Mouse (Mus musculus) midbrain, embryonic 13.5 days (tissue): ENCODE results near the gene Col28a1. TPM values are rescaled to one million over a fixed set of nuclear protein-coding genes. Genes with fewer than 3 reads are reported as not detected.

Experiments
- ATAC-seq: fragments of 200-750 bp; cut with Nextera tagmentation; 2 replicates; pipeline ENCODE4 v1.8.0; 2017; ENCODE audit warnings: mild to moderate bottlenecking, moderate TSS enrichment, moderate library complexity
- H3K27ac ChIP-seq: fragments of 300-500 bp; sonication (generic); 2 replicates; pipeline ENCODE4 v1.5.1; 2015; ENCODE audit warnings: inconsistent platforms, mild to moderate bottlenecking, moderate library complexity
- H3K27me3 ChIP-seq: fragments of 300-500 bp; sonication (generic); 2 replicates; pipeline ENCODE4 v1.6.1; 2015; ENCODE audit warnings: mild to moderate bottlenecking, inconsistent platforms
- H3K36me3 ChIP-seq: fragments of 300-500 bp; sonication (generic); 2 replicates; pipeline ENCODE4 v1.6.1; 2015; ENCODE audit warnings: mild to moderate bottlenecking, inconsistent platforms
- H3K4me1 ChIP-seq: fragments of 300-500 bp; sonication (generic); replicated peaks from 2 replicates; pipeline ENCODE4 v1.6.1; 2015; ENCODE audit warnings: inconsistent platforms
- H3K4me2 ChIP-seq: fragments of 300-500 bp; sonication (generic); replicated peaks from 2 replicates; pipeline ENCODE4 v1.6.1; 2015; ENCODE audit warnings: moderate library complexity, mild to moderate bottlenecking, inconsistent platforms
- H3K4me3 ChIP-seq: fragments of 300-500 bp; sonication (generic); replicated peaks from 2 replicates; pipeline ENCODE4 v1.5.1; 2015; ENCODE audit warnings: mild to moderate bottlenecking, inconsistent platforms
- H3K9ac ChIP-seq: fragments of 300-500 bp; sonication (generic); replicated peaks from 2 replicates; pipeline ENCODE4 v1.6.1; 2015; ENCODE audit warnings: mild to moderate bottlenecking, inconsistent platforms
- H3K9me3 ChIP-seq: fragments of 300-500 bp; sonication (generic); 2 replicates; pipeline ENCODE4 v1.6.1; 2016; ENCODE audit warnings: mild to moderate bottlenecking, inconsistent platforms
- WGBS: fragments of 180-500 bp; shearing (Covaris S2); methylation state at CpG from one replicate; pipeline ENCODE4 v1.1.7; 2015; 5-methylcytosine and 5-hydroxymethylcytosine counted together
- polyA plus RNA-seq: library from polyadenylated mRNA; unstranded; fragments of >200 nt; fragmentation: Nextera tagmentation; extraction: Ambion mirVana; gene quantifications from 2 replicates; pipeline ENCODE4 v1.2.1, GENCODE M21; 2015

Gene Col28a1
- polyA plus RNA-seq, 1 experiment from 2014 or later, result 0.20 TPM

- H3K36me3 ChIP-seq, result no peaks in the 10 kb centered on the region
- H3K27me3 ChIP-seq, result no peaks in the 10 kb centered on the region
- no peak for ATAC-seq
- WGBS, result 86% methylated on average over 1 of the region's 1 CpGs
- no peaks in the 10 kb centered on the region for H3K4me1 ChIP-seq
- H3K4me3 ChIP-seq, result no peak overlapping the region
- no peak overlapping the region for H3K4me2 ChIP-seq
- no peaks in the 10 kb centered on the region for H3K9me3 ChIP-seq
- H3K9ac ChIP-seq, result no peak overlapping the region
- H3K27ac ChIP-seq, result no peak overlapping the region
Observed at GRCm38 (mm10) chr6:8172101-8172500, 20.3 kb downstream of the Col28a1 start.

- no peak overlapping the region for H3K4me3 ChIP-seq
- no peaks in the 10 kb centered on the region for H3K9me3 ChIP-seq
- 80% methylated on average over 1 of the region's 1 CpGs for WGBS
- H3K36me3 ChIP-seq, result no peaks in the 10 kb centered on the region
- no peak overlapping the region for H3K27ac ChIP-seq
- 0 out of 2 replicates have a peak, but pooled peaks cover 2% of the 10 kb centered on the region for H3K4me1 ChIP-seq
- ATAC-seq, result no peak
- no peaks in the 10 kb centered on the region for H3K27me3 ChIP-seq
- H3K4me2 ChIP-seq, result no peak overlapping the region
- no peak overlapping the region for H3K9ac ChIP-seq
Observed at GRCm38 (mm10) chr6:8164741-8165140, 27.7 kb downstream of the Col28a1 start.

- no peaks in the 10 kb centered on the region for H3K9me3 ChIP-seq
- no peak overlapping the region for H3K27ac ChIP-seq
- 52% methylated on average over 2 of the region's 2 CpGs for WGBS
- H3K4me2 ChIP-seq, result no peak overlapping the region
- H3K36me3 ChIP-seq, result no peaks in the 10 kb centered on the region
- ATAC-seq, result no peak
- no peak overlapping the region for H3K4me3 ChIP-seq
- H3K9ac ChIP-seq, result no peak overlapping the region
- no peaks in the 10 kb centered on the region for H3K27me3 ChIP-seq
- 0 out of 2 replicates have a peak, but pooled peaks cover 2% of the 10 kb centered on the region for H3K4me1 ChIP-seq
Observed at GRCm38 (mm10) chr6:8160001-8160400, 32.4 kb downstream of the Col28a1 start.

- no peak overlapping the region for H3K27ac ChIP-seq
- peaks cover 8% of the 10 kb centered on the region; the same call in 1 of the 2 replicates for H3K4me1 ChIP-seq
- no peaks in the 10 kb centered on the region for H3K9me3 ChIP-seq
- H3K4me3 ChIP-seq, result no peak overlapping the region
- no peak overlapping the region for H3K4me2 ChIP-seq
- ATAC-seq, result no peak
- no peaks in the 10 kb centered on the region for H3K36me3 ChIP-seq
- no peaks in the 10 kb centered on the region for H3K27me3 ChIP-seq
- no peak overlapping the region for H3K9ac ChIP-seq
Observed at GRCm38 (mm10) chr6:8157121-8157520, 35.3 kb downstream of the Col28a1 start.

GRCm38 (mm10) chr6:8152551-8153361 is 39.7 kb downstream of the Col28a1 start:
- no peaks in the 10 kb centered on the region for H3K36me3 ChIP-seq
- no peak overlapping the region for H3K9ac ChIP-seq
- 57% methylated on average over 10 of the region's 10 CpGs for WGBS
- ATAC-seq, result peak; percentile 81
- 0 out of 2 replicates have a peak overlapping the region, but pooled peaks have one; percentile 15 for H3K27ac ChIP-seq
- H3K4me1 ChIP-seq, result peaks cover 8% of the 10 kb centered on the region; the same call in 1 of the 2 replicates
- no peaks in the 10 kb centered on the region for H3K27me3 ChIP-seq
- H3K9me3 ChIP-seq, result no peaks in the 10 kb centered on the region
- H3K4me3 ChIP-seq, result no peak overlapping the region
- no peak overlapping the region for H3K4me2 ChIP-seq

- ATAC-seq, result no peak
- 76% methylated on average over 2 of the region's 2 CpGs for WGBS
- Histone ChIP-seq H3K4me3 (no peak overlapping the region), H3K4me2 (no peak overlapping the region), H3K27ac (no peak overlapping the region), H3K4me1 (peaks cover 8% of the 10 kb centered on the region; the same call in 1 of the 2 replicates), H3K36me3 (no peaks in the 10 kb centered on the region), H3K27me3 (no peaks in the 10 kb centered on the region), H3K9ac (no peak overlapping the region), H3K9me3 (no peaks in the 10 kb centered on the region)
Observed at GRCm38 (mm10) chr6:8148916-8149315, 43.5 kb downstream of the Col28a1 start.

- no peaks in the 10 kb centered on the region for H3K27me3 ChIP-seq
- no peak overlapping the region for H3K27ac ChIP-seq
- H3K9ac ChIP-seq, result no peak overlapping the region
- H3K4me3 ChIP-seq, result no peak overlapping the region
- H3K4me1 ChIP-seq, result no peaks in the 10 kb centered on the region
- no peaks in the 10 kb centered on the region for H3K9me3 ChIP-seq
- 48% methylated on average over 1 of the region's 1 CpGs for WGBS
- ATAC-seq, result no peak
- no peak overlapping the region for H3K4me2 ChIP-seq
- H3K36me3 ChIP-seq, result no peaks in the 10 kb centered on the region
Observed at GRCm38 (mm10) chr6:8141881-8142280, 50.5 kb downstream of the Col28a1 start.

- Histone ChIP-seq H3K4me3 (no peak overlapping the region), H3K4me1 (no peaks in the 10 kb centered on the region), H3K27ac (no peak overlapping the region), H3K4me2 (no peak overlapping the region), H3K9me3 (no peaks in the 10 kb centered on the region), H3K36me3 (no peaks in the 10 kb centered on the region), H3K27me3 (no peaks in the 10 kb centered on the region), H3K9ac (no peak overlapping the region)
- ATAC-seq, result no peak
- 80% methylated on average over 7 of the region's 7 CpGs for WGBS
Observed at GRCm38 (mm10) chr6:8130149-8130548, 62.3 kb downstream of the Col28a1 start.

GRCm38 (mm10) chr6:8128164-8128563 is 64.3 kb downstream of the Col28a1 start:
- H3K4me3 ChIP-seq, result no peak overlapping the region
- no peaks in the 10 kb centered on the region for H3K4me1 ChIP-seq
- no peaks in the 10 kb centered on the region for H3K9me3 ChIP-seq
- H3K9ac ChIP-seq, result no peak overlapping the region
- no peak for ATAC-seq
- no peak overlapping the region for H3K27ac ChIP-seq
- no peaks in the 10 kb centered on the region for H3K27me3 ChIP-seq
- H3K4me2 ChIP-seq, result no peak overlapping the region
- 94% methylated on average over 1 of the region's 1 CpGs for WGBS
- no peaks in the 10 kb centered on the region for H3K36me3 ChIP-seq

- H3K9ac ChIP-seq, result no peak overlapping the region
- WGBS, result 19% methylated on average over 3 of the region's 3 CpGs
- H3K9me3 ChIP-seq, result no peaks in the 10 kb centered on the region
- H3K27me3 ChIP-seq, result no peaks in the 10 kb centered on the region
- H3K27ac ChIP-seq, result no peak overlapping the region
- ATAC-seq, result no peak
- H3K4me3 ChIP-seq, result no peak overlapping the region
- no peaks in the 10 kb centered on the region for H3K36me3 ChIP-seq
- no peaks in the 10 kb centered on the region for H3K4me1 ChIP-seq
- H3K4me2 ChIP-seq, result no peak overlapping the region
Observed at GRCm38 (mm10) chr6:8126545-8126944, 65.9 kb downstream of the Col28a1 start.

GRCm38 (mm10) chr6:8119116-8119515 is 73.3 kb downstream of the Col28a1 start:
- 79% methylated on average over 2 of the region's 2 CpGs for WGBS
- no peak overlapping the region for H3K9ac ChIP-seq
- ATAC-seq, result no peak
- H3K36me3 ChIP-seq, result no peaks in the 10 kb centered on the region
- no peak overlapping the region for H3K27ac ChIP-seq
- H3K4me1 ChIP-seq, result no peaks in the 10 kb centered on the region
- H3K4me3 ChIP-seq, result no peak overlapping the region
- H3K4me2 ChIP-seq, result no peak overlapping the region
- no peaks in the 10 kb centered on the region for H3K27me3 ChIP-seq
- no peaks in the 10 kb centered on the region for H3K9me3 ChIP-seq

GRCm38 (mm10) chr6:8118577-8118976 is 73.8 kb downstream of the Col28a1 start:
- Histone ChIP-seq H3K36me3 (no peaks in the 10 kb centered on the region), H3K4me1 (no peaks in the 10 kb centered on the region), H3K9me3 (no peaks in the 10 kb centered on the region), H3K27me3 (no peaks in the 10 kb centered on the region), H3K4me3 (no peak overlapping the region), H3K27ac (no peak overlapping the region), H3K4me2 (no peak overlapping the region), H3K9ac (no peak overlapping the region)
- 88% methylated on average over 2 of the region's 2 CpGs for WGBS
- ATAC-seq, result no peak
